Mouse (Mus musculus): ENCODE data around the gene Rps6kl1. TPM values are rescaled to one million over a fixed set of nuclear protein-coding genes. Genes with fewer than 3 reads are reported as not detected.

Gene Rps6kl1
- total and polyA plus RNA-seq, 3 experiments: 5.4 to 6.2 TPM; not detected in 1

DNA sequence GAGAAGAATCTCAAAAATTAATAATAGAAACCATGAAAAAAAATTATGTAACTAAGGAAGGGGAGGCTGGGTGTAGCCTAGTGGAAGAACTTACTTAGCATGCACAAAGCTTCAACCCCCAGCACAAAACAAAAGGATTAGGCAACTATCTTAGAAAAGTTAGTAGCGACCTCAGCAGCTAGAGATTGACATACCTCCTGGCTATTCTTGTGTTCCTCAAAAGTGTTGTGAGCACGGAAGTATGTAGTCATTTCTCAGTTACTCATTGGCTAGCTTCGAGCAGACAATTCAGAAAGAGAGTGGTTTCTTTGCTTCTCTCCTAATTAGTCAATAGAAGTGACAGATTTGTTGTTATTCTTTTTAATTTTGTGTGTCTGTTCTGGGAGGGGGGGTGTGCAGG, 42.4 kb downstream of the Rps6kl1 start:
- Histone ChIP-seq H3K36me3 (ENCODE audit: control insufficient read depth in 1 of 2, insufficient read depth in 2 of 2, low read length in 2 of 2) (peaks cover 0 to 25% of the 10 kb centered on the region in 2 experiments; a peak in 2 of 4 replicates), H3K79me2 (ENCODE audit: control insufficient read depth, insufficient read depth, low read length, poor library complexity) (peaks cover 36% of the 10 kb centered on the region), H3K4me1 (ENCODE audit: control insufficient read depth in 1 of 2, insufficient read depth in 2 of 2, low read length in 2 of 2) (peaks cover 11 to 29% of the 10 kb centered on the region in 2 experiments), H3K27me3 (ENCODE audit: control insufficient read depth in 1 of 2, insufficient read depth in 2 of 2, low read length in 2 of 2) (no peaks in the 10 kb centered on the region), H3K9ac (ENCODE audit: control insufficient read depth, low read depth, low read length, poor library complexity, severe bottlenecking) (no peak overlapping the region), H3K9me3 (replicated peaks; ENCODE audit: insufficient read depth, low read length) (no peaks in the 10 kb centered on the region), H3K4me3 (ENCODE audit: control insufficient read depth in 1 of 2, insufficient read depth in 1 of 2, low read depth in 2 of 2, low read length in 2 of 2) (no peak overlapping the region), H3K27ac (ENCODE audit: control insufficient read depth, low read depth, low read length) (no peak overlapping the region)
- no peak for DNase-seq (ENCODE audit: low read depth, low spot score)
- TF ChIP-seq GABPA (IDR thresholded peaks at IDR 0.05; ENCODE audit: low read depth, low read length) (no peak), USF1 (IDR thresholded peaks at IDR 0.05; ENCODE audit: low read depth, low read length) (no peak), GATA1 (IDR thresholded peaks at IDR 0.05; ENCODE audit: low read depth, low read length) (no peak), MAFK (IDR thresholded peaks at IDR 0.05; ENCODE audit: borderline replicate concordance, low read depth, low read length) (no peak), ZC3H11A (IDR thresholded peaks at IDR 0.05; ENCODE audit: low read depth, low read length) (no peak), CHD2 (IDR thresholded peaks at IDR 0.05; ENCODE audit: low read length) (no peak), TBP (IDR thresholded peaks at IDR 0.05; ENCODE audit: low read depth, low read length) (no peak), RAD21 (IDR thresholded peaks at IDR 0.05; ENCODE audit: low read depth, low read length) (no peak), TCF12 (IDR thresholded peaks at IDR 0.05; ENCODE audit: low read depth, low read length) (no peak), ETS1 (IDR thresholded peaks at IDR 0.05; ENCODE audit: low read depth, low read length) (no peak), NELFE (IDR thresholded peaks at IDR 0.05; ENCODE audit: low read depth, low read length) (no peak), ZMIZ1 (IDR thresholded peaks at IDR 0.05; ENCODE audit: low read depth, low read length) (no peak), NRF1 (IDR thresholded peaks at IDR 0.05; ENCODE audit: insufficient read depth, low read depth, low read length, poor library complexity, severe bottlenecking) (no peak), MYB (IDR thresholded peaks at IDR 0.05; ENCODE audit: low read depth, low read length) (no peak), E2F4 (IDR thresholded peaks at IDR 0.05; ENCODE audit: borderline replicate concordance, low read depth, low read length) (no peak), MAX (IDR thresholded peaks at IDR 0.05; ENCODE audit: low read length) (no peak), MAZ (IDR thresholded peaks at IDR 0.05; ENCODE audit: low read depth, low read length) (no peak), MYC (IDR thresholded peaks at IDR 0.05; ENCODE audit: low read depth, low read length) (no peak)

DNA sequence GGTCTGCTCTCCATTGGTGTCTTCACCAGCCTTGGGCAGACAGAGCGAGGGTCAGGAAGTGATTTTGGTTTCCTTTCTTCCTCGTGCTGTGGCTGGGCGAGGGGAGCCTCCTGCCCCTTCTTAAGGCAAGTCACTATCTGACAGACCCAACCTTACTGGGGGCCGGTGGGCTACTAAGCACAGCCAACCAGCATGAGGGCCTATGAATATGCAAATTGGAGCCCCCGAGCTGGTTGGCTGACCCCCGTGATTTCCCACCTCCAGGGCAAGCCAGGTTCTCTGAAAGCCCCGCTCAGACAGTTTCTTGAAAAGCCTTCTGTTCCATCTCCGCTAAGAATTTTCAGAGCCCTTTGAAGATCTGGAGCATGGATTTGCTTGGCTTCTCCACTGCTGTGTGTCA, 44.8 kb downstream of the Rps6kl1 start:
- H3K27ac ChIP-seq (ENCODE audit: control insufficient read depth, low read depth, low read length): no peak overlapping the region
- TF ChIP-seq USF1 (IDR thresholded peaks at IDR 0.05; ENCODE audit: low read depth, low read length): no peak
- TF ChIP-seq MYB (IDR thresholded peaks at IDR 0.05; ENCODE audit: low read depth, low read length): no peak
- TF ChIP-seq CTCF (IDR thresholded peaks at IDR 0.05 in 2 of 3, conservative IDR thresholded peaks at IDR 0.05 in 1 of 3; ENCODE audit: control insufficient read depth in 1 of 3, insufficient read depth in 1 of 3, low read depth in 2 of 3, low read length in 3 of 3, poor library complexity in 1 of 3, severe bottlenecking in 1 of 3): no peak
- no peak for TF ChIP-seq MYC (IDR thresholded peaks at IDR 0.05; ENCODE audit: low read depth, low read length)
- no peak for TF ChIP-seq RCOR1 (IDR thresholded peaks at IDR 0.05; ENCODE audit: low read depth, low read length)
- no peak for TF ChIP-seq NRF1 (IDR thresholded peaks at IDR 0.05; ENCODE audit: insufficient read depth, low read depth, low read length, poor library complexity, severe bottlenecking)
- no peak for TF ChIP-seq ETS1 (IDR thresholded peaks at IDR 0.05; ENCODE audit: low read depth, low read length)
- TF ChIP-seq RAD21 (IDR thresholded peaks at IDR 0.05; ENCODE audit: low read depth, low read length): no peak
- no peak for TF ChIP-seq BHLHE40 (IDR thresholded peaks at IDR 0.05; ENCODE audit: borderline replicate concordance, low read depth, low read length)
- TF ChIP-seq ZMIZ1 (IDR thresholded peaks at IDR 0.05; ENCODE audit: low read depth, low read length): no peak
- TF ChIP-seq MAFK (IDR thresholded peaks at IDR 0.05; ENCODE audit: borderline replicate concordance, low read depth, low read length): no peak
- TF ChIP-seq SMC3 (IDR thresholded peaks at IDR 0.05; ENCODE audit: low read depth, low read length): no peak
- no peak for TF ChIP-seq EP300 (IDR thresholded peaks at IDR 0.05; ENCODE audit: low read depth in 1 of 2, low read length in 2 of 2)
- TF ChIP-seq MAX (IDR thresholded peaks at IDR 0.05; ENCODE audit: low read length): no peak
- no peak for TF ChIP-seq ZNF384 (IDR thresholded peaks at IDR 0.05; ENCODE audit: low read depth, low read length)
- no peak for TF ChIP-seq ZC3H11A (IDR thresholded peaks at IDR 0.05; ENCODE audit: low read depth, low read length)
- TF ChIP-seq POLR2AphosphoS2 (IDR thresholded peaks at IDR 0.05; ENCODE audit: low read length): no peak
- TF ChIP-seq GABPA (IDR thresholded peaks at IDR 0.05; ENCODE audit: low read depth, low read length): no peak
- TF ChIP-seq E2F4 (IDR thresholded peaks at IDR 0.05; ENCODE audit: borderline replicate concordance, low read depth, low read length): no peak
- TF ChIP-seq TCF12 (IDR thresholded peaks at IDR 0.05; ENCODE audit: low read depth, low read length): no peak
- no peak overlapping the region for H3K9ac ChIP-seq (ENCODE audit: control insufficient read depth, low read depth, low read length, poor library complexity, severe bottlenecking)
- H3K4me1 ChIP-seq (ENCODE audit: control insufficient read depth in 1 of 2, insufficient read depth in 2 of 2, low read length in 2 of 2): peaks cover 2 to 9% of the 10 kb centered on the region in 2 experiments
- no peak overlapping the region for H3K4me3 ChIP-seq (ENCODE audit: control insufficient read depth in 1 of 2, insufficient read depth in 1 of 2, low read depth in 2 of 2, low read length in 2 of 2)
- H3K36me3 ChIP-seq (ENCODE audit: control insufficient read depth in 1 of 2, insufficient read depth in 2 of 2, low read length in 2 of 2): peaks cover 0 to 6% of the 10 kb centered on the region in 2 experiments; a peak in 1 of 4 replicates
- no peak for DNase-seq (ENCODE audit: low read depth, low spot score)
- H3K9me3 ChIP-seq (replicated peaks; ENCODE audit: insufficient read depth, low read length): no peaks in the 10 kb centered on the region
- H3K27me3 ChIP-seq (ENCODE audit: control insufficient read depth in 1 of 2, insufficient read depth in 2 of 2, low read length in 2 of 2): no peaks in the 10 kb centered on the region
- peaks cover 13% of the 10 kb centered on the region for H3K79me2 ChIP-seq (ENCODE audit: control insufficient read depth, insufficient read depth, low read length, poor library complexity)

Measured in MEL (cell line).